Mouse (Mus musculus) spleen, adult 2 months (tissue): ENCODE measurements around the gene Grik3. TPM values are rescaled to one million over a fixed set of nuclear protein-coding genes. Genes with fewer than 3 reads are reported as not detected.

Experiments
- DNase-seq, 2 experiments: peaks; one replicate each; pipeline versions ENCODE4 v3.0.0 to v3.0.0-alpha.2; 2012 to 2021; ENCODE audit warnings: low spot score in 2 of 2, low read depth in 1 of 2
- H3K27ac ChIP-seq: fragments of 200-500 bp; 2 replicates; pipeline ENCODE4 v1.5.1; 2012; ENCODE audit warnings: low read length, inconsistent platforms; ENCODE audit not compliant: insufficient read depth
- H3K27me3 ChIP-seq: fragments of 200-500 bp; 2 replicates; pipeline ENCODE4 v1.6.1; 2012; ENCODE audit warnings: mild to moderate bottlenecking, moderate library complexity, low read length, inconsistent platforms; ENCODE audit not compliant: control insufficient read depth, insufficient read depth
- H3K36me3 ChIP-seq: fragments of 200-500 bp; 2 replicates; pipeline ENCODE4 v1.6.1; 2012; ENCODE audit warnings: mild to moderate bottlenecking, low read length, inconsistent platforms; ENCODE audit not compliant: control insufficient read depth, insufficient read depth
- H3K4me1 ChIP-seq: fragments of 200-500 bp; 2 replicates; pipeline ENCODE4 v1.6.1; 2011; ENCODE audit warnings: inconsistent platforms; ENCODE audit not compliant: control insufficient read depth, insufficient read depth, insufficient read length
- H3K4me3 ChIP-seq: fragments of 200-500 bp; 2 replicates; pipeline ENCODE4 v1.5.1; 2011; ENCODE audit warnings: mild to moderate bottlenecking, inconsistent platforms; ENCODE audit not compliant: insufficient read depth, insufficient read length; ENCODE audit errors: extremely low read depth
- CTCF ChIP-seq: fragments of 200-500 bp; IDR thresholded peaks from 2 replicates; pipeline ENCODE4 v1.5.1; 2011; ENCODE audit warnings: mild to moderate bottlenecking, inconsistent platforms; ENCODE audit not compliant: insufficient read depth, insufficient read length, insufficient replicate concordance; ENCODE audit errors: extremely low read depth
- POLR2A ChIP-seq: fragments of 200-500 bp; IDR thresholded peaks from 2 replicates; pipeline ENCODE4 v1.6.1; 2011; ENCODE audit warnings: low read depth, low read length, inconsistent platforms
- WGBS: fragments of 180-500 bp; shearing (Covaris S2); methylation state at CpG from one replicate; pipeline ENCODE4 v1.1.7; 2018; 5-methylcytosine and 5-hydroxymethylcytosine counted together
- polyA plus RNA-seq: library from polyadenylated mRNA; depleted of rRNA; stranded (reverse); fragments of >200 nt; gene quantifications from 2 replicates; pipeline ENCODE4 v1.2.3, GENCODE M21; 2012

Grik3 gene
- polyA plus RNA-seq, 1 experiment: 0.04 TPM

DNA sequence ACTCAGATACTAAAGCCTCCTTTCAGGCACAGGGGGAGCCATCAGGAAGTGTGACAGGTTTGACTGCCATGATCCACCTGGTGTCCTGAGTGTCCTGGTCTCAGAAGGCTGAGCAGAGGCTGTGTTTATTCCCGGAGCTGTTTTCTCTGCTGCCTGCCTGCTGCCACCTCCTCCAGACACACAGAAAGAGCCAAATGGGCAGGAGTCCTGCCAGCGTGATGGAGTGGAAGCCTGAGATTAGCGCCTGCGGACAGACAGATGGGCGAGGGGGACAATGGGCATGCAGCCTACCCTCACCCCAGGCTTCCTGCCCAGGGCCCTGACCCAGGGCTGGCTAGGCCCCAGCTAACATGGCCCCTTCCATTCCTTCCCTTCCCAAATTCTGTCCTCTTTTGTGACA is 69.1 kb downstream of the Grik3 start:
- no peaks in the 10 kb centered on the region for H3K36me3 ChIP-seq
- no peaks in the 10 kb centered on the region for H3K27me3 ChIP-seq
- H3K27ac ChIP-seq: no peak overlapping the region
- no peak overlapping the region for H3K4me3 ChIP-seq
- TF ChIP-seq POLR2A (no peak), CTCF (no peak)
- WGBS: 52% methylated on average over 5 of the region's 5 CpGs
- no peak for DNase-seq
- H3K4me1 ChIP-seq: no peaks in the 10 kb centered on the region

DNA sequence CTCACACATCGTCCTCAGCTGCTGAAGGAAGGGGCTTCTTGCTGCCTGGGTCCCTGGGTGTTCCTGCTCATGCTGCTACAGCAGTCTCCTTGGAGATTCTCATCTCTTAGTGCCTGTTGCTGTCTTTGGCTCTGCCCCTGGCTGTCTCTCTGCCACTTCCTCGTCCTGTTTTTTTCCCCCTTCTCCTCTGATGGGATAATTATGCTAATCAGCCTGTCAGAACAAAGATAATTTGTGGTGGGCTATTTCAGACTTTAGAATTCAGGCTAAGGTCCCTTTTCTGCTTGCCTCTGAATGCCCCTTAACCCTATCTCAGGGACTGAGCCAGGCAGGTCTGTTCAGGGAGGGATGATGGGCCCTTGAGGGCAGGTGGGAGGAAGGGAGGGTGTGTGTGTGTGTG is 70.3 kb downstream of the Grik3 start:
- Histone ChIP-seq H3K36me3 (no peaks in the 10 kb centered on the region), H3K27me3 (no peaks in the 10 kb centered on the region), H3K4me3 (no peak overlapping the region), H3K27ac (no peak overlapping the region), H3K4me1 (no peaks in the 10 kb centered on the region)
- 14% methylated on average over 2 of the region's 2 CpGs for WGBS
- TF ChIP-seq POLR2A (no peak), CTCF (no peak)
- DNase-seq: no peak

DNA sequence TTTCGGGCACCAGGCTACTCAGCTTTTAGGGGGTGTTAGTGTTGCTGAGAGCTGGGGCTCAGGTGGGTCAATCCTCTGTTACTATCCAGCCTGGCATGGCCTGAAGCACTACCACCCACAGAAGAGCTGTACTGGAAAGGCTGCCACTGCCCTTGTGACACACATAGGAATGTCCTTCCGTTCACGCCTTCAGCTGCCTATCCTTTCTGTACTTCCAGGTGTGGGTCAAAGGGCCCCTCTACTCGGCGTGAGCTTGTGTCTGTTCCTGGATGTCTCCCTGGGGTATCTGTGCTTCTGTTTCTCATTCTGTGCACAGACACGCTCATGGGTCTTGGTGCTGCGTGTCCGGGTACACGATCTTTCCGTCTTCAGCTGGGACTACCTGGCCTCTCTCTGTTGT is 73.1 kb downstream of the Grik3 start:
- DNase-seq: no peak
- Histone ChIP-seq H3K4me3 (no peak overlapping the region), H3K4me1 (no peaks in the 10 kb centered on the region), H3K27me3 (no peaks in the 10 kb centered on the region), H3K27ac (no peak overlapping the region), H3K36me3 (no peaks in the 10 kb centered on the region)
- TF ChIP-seq POLR2A: no peak
- TF ChIP-seq CTCF: no peak
- WGBS: 88% methylated on average over 10 of the region's 10 CpGs

DNA sequence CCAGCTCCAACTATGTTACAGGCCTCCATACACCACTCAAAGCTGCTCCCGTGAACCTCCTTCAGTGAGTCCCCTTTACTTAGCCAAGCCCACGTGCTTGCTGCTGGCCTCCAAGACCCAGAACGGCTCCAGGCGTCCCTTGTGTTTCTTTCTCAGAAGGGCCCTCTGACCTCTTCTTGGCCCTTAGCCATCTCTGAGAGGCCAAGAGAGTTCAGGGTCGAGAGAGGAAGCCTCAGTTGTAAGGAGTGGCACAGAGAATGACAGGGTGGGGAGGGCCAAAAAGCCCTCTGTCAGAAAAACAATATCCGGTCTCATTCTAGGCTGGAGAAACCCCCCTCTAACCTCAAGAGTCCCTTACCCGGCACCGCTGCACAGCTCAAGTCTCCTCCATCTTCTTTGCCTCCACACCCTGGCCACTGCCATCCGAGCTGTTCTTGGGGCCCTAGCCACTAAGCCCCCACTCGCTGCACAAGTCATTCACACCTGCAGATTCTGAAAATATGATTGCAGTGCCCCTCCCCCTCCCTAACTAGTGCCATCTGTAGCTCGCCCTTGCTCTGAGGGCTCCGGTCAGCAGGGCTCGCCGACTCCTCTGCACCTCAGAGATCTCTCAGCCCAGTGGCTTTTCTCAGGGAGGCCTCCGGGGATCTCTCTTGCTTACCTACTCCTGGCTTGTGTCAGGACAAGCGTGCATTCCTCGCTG is 73.7 kb downstream of the Grik3 start:
- no peaks in the 10 kb centered on the region for H3K36me3 ChIP-seq
- no peak for DNase-seq
- no peak overlapping the region for H3K27ac ChIP-seq
- H3K4me3 ChIP-seq: no peak overlapping the region
- WGBS: 63% methylated on average over 17 of the region's 17 CpGs
- TF ChIP-seq POLR2A (no peak), CTCF (no peak)
- no peaks in the 10 kb centered on the region for H3K4me1 ChIP-seq
- no peaks in the 10 kb centered on the region for H3K27me3 ChIP-seq

DNA sequence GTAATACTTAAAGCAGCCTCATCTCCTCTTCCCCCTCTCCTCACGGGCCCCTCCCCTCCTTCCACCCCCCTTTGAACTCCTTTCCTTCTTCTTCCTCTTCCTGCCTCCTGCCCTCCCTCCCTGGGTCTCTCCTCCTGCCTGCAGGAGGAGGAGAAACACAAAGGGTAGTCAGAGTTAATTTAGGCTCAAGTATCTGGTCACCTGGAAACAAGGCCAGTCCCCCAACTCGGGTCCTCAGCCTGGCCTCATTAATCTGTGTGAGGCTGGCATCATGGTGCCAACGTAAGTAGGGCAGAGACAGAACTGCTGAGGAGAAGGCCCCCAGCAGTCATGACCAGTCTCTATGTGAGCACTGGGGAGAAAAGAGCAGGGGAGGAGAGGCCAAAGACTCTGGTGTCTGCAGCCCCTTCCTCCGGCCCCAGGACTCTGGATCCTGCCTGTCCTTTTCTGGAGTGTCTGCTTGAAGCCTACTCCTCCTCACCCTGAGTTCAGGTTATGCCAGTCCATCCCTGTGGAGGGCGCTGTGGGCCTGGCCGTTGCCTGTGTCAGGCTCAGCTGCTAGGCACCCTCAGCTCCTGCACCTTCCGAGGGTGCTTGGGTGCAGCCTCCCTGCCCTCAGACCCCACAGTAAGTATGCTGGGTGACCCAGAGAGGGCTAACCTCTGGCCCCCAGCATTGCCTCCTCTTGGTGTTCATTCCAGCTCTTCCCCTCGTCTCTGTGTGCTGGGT is 75.4 kb downstream of the Grik3 start:
- Histone ChIP-seq H3K36me3 (no peaks in the 10 kb centered on the region), H3K4me3 (no peak overlapping the region), H3K27ac (no peak overlapping the region), H3K27me3 (no peaks in the 10 kb centered on the region), H3K4me1 (no peaks in the 10 kb centered on the region)
- 53% methylated on average over 8 of the region's 8 CpGs for WGBS
- DNase-seq: no peak
- TF ChIP-seq CTCF (no peak), POLR2A (no peak)

DNA sequence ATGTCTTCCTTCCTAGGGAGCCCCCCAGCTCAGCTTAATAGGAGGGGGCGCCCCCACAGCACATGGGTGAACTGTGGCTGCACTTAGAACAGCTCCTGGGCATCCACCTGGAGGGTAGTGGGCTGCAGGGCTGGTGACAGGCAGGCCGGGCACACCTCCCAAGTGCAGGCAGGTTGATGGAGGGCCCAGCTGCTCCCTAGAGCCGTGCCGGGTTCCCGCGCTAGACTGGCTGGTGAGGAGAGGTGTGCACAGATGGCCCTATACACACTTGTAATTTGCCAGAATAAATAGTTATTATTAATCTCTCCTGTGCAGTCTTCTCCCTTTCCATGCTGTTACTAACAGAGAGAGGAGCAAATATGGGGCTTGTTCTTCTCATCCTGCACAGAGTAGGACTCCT is 77.7 kb downstream of the Grik3 start:
- no peak for TF ChIP-seq POLR2A
- TF ChIP-seq CTCF: no peak
- DNase-seq: no peak
- no peaks in the 10 kb centered on the region for H3K36me3 ChIP-seq
- H3K27ac ChIP-seq: no peak overlapping the region
- no peaks in the 10 kb centered on the region for H3K27me3 ChIP-seq
- WGBS: 84% methylated on average over 6 of the region's 6 CpGs
- H3K4me1 ChIP-seq: no peaks in the 10 kb centered on the region
- H3K4me3 ChIP-seq: no peak overlapping the region

DNA sequence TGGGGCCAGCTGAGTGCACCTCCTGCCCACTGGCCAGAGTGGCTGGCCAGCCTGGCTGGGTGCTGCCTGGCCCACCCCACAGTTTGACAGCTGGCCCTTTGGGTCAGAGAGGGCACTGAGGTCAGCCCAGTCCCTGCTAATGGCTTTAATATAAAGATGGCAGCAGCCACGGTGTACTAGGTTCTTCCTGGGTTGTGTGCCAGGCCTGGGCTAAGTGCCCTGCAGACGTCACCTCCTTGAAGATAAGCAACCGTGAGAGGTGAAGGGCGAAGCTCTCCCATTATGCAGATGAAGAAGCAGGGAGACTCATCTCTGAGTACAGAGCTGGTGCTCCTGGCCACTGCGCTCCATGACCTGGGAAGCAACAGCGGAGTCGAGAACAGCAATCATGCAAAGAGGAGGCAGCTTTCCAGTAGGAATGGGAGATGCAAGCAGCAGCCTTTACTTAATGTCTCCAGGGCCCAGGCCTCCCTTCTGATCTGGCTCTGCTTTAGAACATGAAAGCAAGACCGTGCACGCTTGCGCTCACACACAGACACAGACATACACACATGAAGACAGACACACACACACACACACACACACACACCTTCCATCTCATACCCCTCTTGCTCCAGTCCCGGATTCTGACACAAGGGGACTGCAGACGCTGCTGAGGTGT is 81.3 kb downstream of the Grik3 start:
- TF ChIP-seq POLR2A (no peak), CTCF (no peak)
- Histone ChIP-seq H3K4me1 (no peaks in the 10 kb centered on the region), H3K27me3 (no peaks in the 10 kb centered on the region), H3K27ac (no peak overlapping the region), H3K4me3 (no peak overlapping the region), H3K36me3 (no peaks in the 10 kb centered on the region)
- WGBS: 34% methylated on average over 12 of the region's 12 CpGs
- DNase-seq: no peak
